Mouse (Mus musculus) kidney, embryonic 14.5 days (tissue): ENCODE results near the gene Kcnc4. TPM values are rescaled to one million over a fixed set of nuclear protein-coding genes. Genes with fewer than 3 reads are reported as not detected.

Experiments
- ATAC-seq: fragments of 200-750 bp; cut with Nextera tagmentation; 2 replicates; pipeline ENCODE4 v1.8.0; 2017; ENCODE audit warnings: moderate number of reproducible peaks, mild to moderate bottlenecking, moderate TSS enrichment, moderate library complexity; ENCODE audit not compliant: low FRiP score, low TSS enrichment
- H3K27ac ChIP-seq: fragments of 300-500 bp; sonication (generic); 2 replicates; pipeline ENCODE4 v1.5.1; 2014; ENCODE audit warnings: low read depth, mild to moderate bottlenecking, low read length, moderate library complexity, mixed read lengths
- H3K27me3 ChIP-seq: fragments of 300-500 bp; sonication (generic); 2 replicates; pipeline ENCODE4 v1.6.1; 2014; ENCODE audit warnings: mild to moderate bottlenecking, low read length; ENCODE audit not compliant: control insufficient read depth, insufficient read depth
- H3K36me3 ChIP-seq: fragments of 300-500 bp; sonication (generic); 2 replicates; pipeline ENCODE4 v1.6.1; 2014; ENCODE audit warnings: low read length, mixed read lengths; ENCODE audit not compliant: control insufficient read depth, insufficient read depth
- H3K4me1 ChIP-seq: fragments of 300-500 bp; sonication (generic); 2 replicates; pipeline ENCODE4 v1.6.1; 2014; ENCODE audit warnings: low read length, mixed read lengths; ENCODE audit not compliant: control insufficient read depth, insufficient read depth
- H3K4me2 ChIP-seq: fragments of 300-500 bp; sonication (generic); replicated peaks from 2 replicates; pipeline ENCODE4 v1.6.1; 2014; ENCODE audit warnings: low read depth, mild to moderate bottlenecking, low read length
- H3K4me3 ChIP-seq: fragments of 300-500 bp; sonication (generic); 2 replicates; pipeline ENCODE4 v1.5.1; 2014; ENCODE audit warnings: mild to moderate bottlenecking, low read length
- H3K9ac ChIP-seq: fragments of 300-500 bp; sonication (generic); 2 replicates; pipeline ENCODE4 v1.6.1; 2014; ENCODE audit warnings: low read depth, mild to moderate bottlenecking, low read length, moderate library complexity
- H3K9me3 ChIP-seq: fragments of 300-500 bp; sonication (generic); 2 replicates; pipeline ENCODE4 v1.6.1; 2016; ENCODE audit warnings: low read length; ENCODE audit not compliant: control insufficient read depth
- WGBS: fragments of 180-500 bp; shearing (Covaris S2); extraction: QIAGEN DNeasy Blood & Tissue Kit; methylation state at CpG from one replicate; pipeline ENCODE4 v1.1.7; 2014; 5-methylcytosine and 5-hydroxymethylcytosine counted together
- polyA plus RNA-seq: library from polyadenylated mRNA; unstranded; fragments of >200 nt; fragmentation: Nextera tagmentation; extraction: Ambion mirVana; gene quantifications from 2 replicates; pipeline ENCODE4 v1.2.1, GENCODE M21; 2014

Kcnc4 gene
- polyA plus RNA-seq, 1 experiment from 2014 or later, result 0.16 TPM

GRCm38 (mm10) chr3:107442191-107442590, 17.2 kb downstream of the Kcnc4 start:
- Histone ChIP-seq H3K9me3 (no peaks in the 10 kb centered on the region), H3K4me2 (no peak overlapping the region), H3K36me3 (no peaks in the 10 kb centered on the region), H3K4me1 (no peaks in the 10 kb centered on the region), H3K27me3 (no peaks in the 10 kb centered on the region), H3K4me3 (no peak overlapping the region), H3K27ac (no peak overlapping the region), H3K9ac (no peak overlapping the region)
- WGBS, result 75% methylated on average over 11 of the region's 11 CpGs
- no peak for ATAC-seq

GRCm38 (mm10) chr3:107441306-107441705, 18.0 kb downstream of the Kcnc4 start:
- H3K36me3 ChIP-seq, result no peaks in the 10 kb centered on the region
- H3K4me1 ChIP-seq, result no peaks in the 10 kb centered on the region
- no peak overlapping the region for H3K4me3 ChIP-seq
- no peak for ATAC-seq
- H3K4me2 ChIP-seq, result no peak overlapping the region
- H3K27ac ChIP-seq, result no peak overlapping the region
- H3K9me3 ChIP-seq, result no peaks in the 10 kb centered on the region
- H3K27me3 ChIP-seq, result no peaks in the 10 kb centered on the region
- 89% methylated on average over 8 of the region's 8 CpGs for WGBS
- H3K9ac ChIP-seq, result no peak overlapping the region

- ATAC-seq, result no peak
- no peak overlapping the region for H3K4me3 ChIP-seq
Measured at GRCm38 (mm10) chr3:107439280-107439679, 20.1 kb downstream of the Kcnc4 start.

GRCm38 (mm10) chr3:107437666-107438065, 21.7 kb downstream of the Kcnc4 start:
- WGBS, result 91% methylated on average over 2 of the region's 2 CpGs
- Histone ChIP-seq H3K9ac (no peak overlapping the region), H3K27me3 (no peaks in the 10 kb centered on the region), H3K27ac (no peak overlapping the region), H3K4me1 (no peaks in the 10 kb centered on the region), H3K36me3 (no peaks in the 10 kb centered on the region), H3K4me2 (no peak overlapping the region), H3K9me3 (no peaks in the 10 kb centered on the region), H3K4me3 (no peak overlapping the region)
- no peak for ATAC-seq

More at GRCm38 (mm10) chr3:107439280-107439679, 20.1 kb downstream of the Kcnc4 start:
- Histone ChIP-seq H3K27ac (no peak overlapping the region), H3K9ac (no peak overlapping the region), H3K4me2 (no peak overlapping the region), H3K27me3 (no peaks in the 10 kb centered on the region), H3K36me3 (no peaks in the 10 kb centered on the region), H3K4me1 (no peaks in the 10 kb centered on the region), H3K9me3 (no peaks in the 10 kb centered on the region)
- WGBS, result 91% methylated on average over 11 of the region's 11 CpGs

GRCm38 (mm10) chr3:107436434-107436833, 22.9 kb downstream of the Kcnc4 start:
- H3K4me2 ChIP-seq, result no peak overlapping the region
- 54% methylated on average over 6 of the region's 6 CpGs for WGBS
- H3K9me3 ChIP-seq, result no peaks in the 10 kb centered on the region

GRCm38 (mm10) chr3:107433614-107434013, 25.7 kb downstream of the Kcnc4 start:
- Histone ChIP-seq H3K9ac (no peak overlapping the region), H3K4me2 (no peak overlapping the region), H3K27me3 (no peaks in the 10 kb centered on the region)

More at GRCm38 (mm10) chr3:107436434-107436833, 22.9 kb downstream of the Kcnc4 start:
- ATAC-seq, result no peak
- H3K4me1 ChIP-seq, result no peaks in the 10 kb centered on the region
- H3K36me3 ChIP-seq, result no peaks in the 10 kb centered on the region
- no peak overlapping the region for H3K27ac ChIP-seq
- no peaks in the 10 kb centered on the region for H3K27me3 ChIP-seq
- H3K4me3 ChIP-seq, result no peak overlapping the region
- H3K9ac ChIP-seq, result no peak overlapping the region

GRCm38 (mm10) chr3:107431268-107431667, 28.1 kb downstream of the Kcnc4 start:
- Histone ChIP-seq H3K4me2 (no peak overlapping the region), H3K27ac (no peak overlapping the region), H3K27me3 (no peaks in the 10 kb centered on the region), H3K4me1 (no peaks in the 10 kb centered on the region), H3K36me3 (no peaks in the 10 kb centered on the region), H3K4me3 (no peak overlapping the region), H3K9ac (no peak overlapping the region), H3K9me3 (no peaks in the 10 kb centered on the region)
- ATAC-seq, result no peak
- 9% methylated on average over 1 of the region's 1 CpGs for WGBS

More at GRCm38 (mm10) chr3:107433614-107434013, 25.7 kb downstream of the Kcnc4 start:
- Histone ChIP-seq H3K9me3 (no peaks in the 10 kb centered on the region), H3K27ac (no peak overlapping the region), H3K36me3 (no peaks in the 10 kb centered on the region), H3K4me1 (no peaks in the 10 kb centered on the region), H3K4me3 (no peak overlapping the region)
- no peak for ATAC-seq
- 64% methylated on average over 9 of the region's 9 CpGs for WGBS

- 73% methylated on average over 11 of the region's 11 CpGs for WGBS
- ATAC-seq, result no peak
Measured at GRCm38 (mm10) chr3:107424258-107425041, 34.9 kb downstream of the Kcnc4 start.

GRCm38 (mm10) chr3:107420156-107420555, 39.2 kb downstream of the Kcnc4 start:
- H3K4me3 ChIP-seq, result no peak overlapping the region
- no peak overlapping the region for H3K4me2 ChIP-seq
- no peaks in the 10 kb centered on the region for H3K4me1 ChIP-seq
- H3K9me3 ChIP-seq, result no peaks in the 10 kb centered on the region
- H3K27ac ChIP-seq, result no peak overlapping the region
- 61% methylated on average over 2 of the region's 2 CpGs for WGBS
- H3K27me3 ChIP-seq, result no peaks in the 10 kb centered on the region
- ATAC-seq, result no peak
- no peaks in the 10 kb centered on the region for H3K36me3 ChIP-seq
- no peak overlapping the region for H3K9ac ChIP-seq

More at GRCm38 (mm10) chr3:107424258-107425041, 34.9 kb downstream of the Kcnc4 start:
- H3K9ac ChIP-seq, result no peak overlapping the region
- H3K36me3 ChIP-seq, result no peaks in the 10 kb centered on the region
- no peaks in the 10 kb centered on the region for H3K4me1 ChIP-seq
- H3K27ac ChIP-seq, result no peak overlapping the region
- H3K4me2 ChIP-seq, result no peak overlapping the region
- no peaks in the 10 kb centered on the region for H3K27me3 ChIP-seq
- H3K4me3 ChIP-seq, result no peak overlapping the region
- H3K9me3 ChIP-seq, result 0 out of 2 replicates have a peak, but pooled peaks cover 3% of the 10 kb centered on the region
